In genomic region chr9:61337665-61338064, GRCm38 (mm10) we compare ENCODE assay signal across 18 mouse cellular contexts. TPM values are rescaled to one million over a fixed set of nuclear protein-coding genes. Genes with fewer than 3 reads are reported as not detected.
DNase-seq lines count a peak whose midpoint lies in the region; ATAC-seq and TF ChIP-seq lines count a peak whose summit lies in the region.
"Had no signal": no experiment of that assay in that cellular context is flagged by ENCODE, and none has a peak within 500 bp of the region (broad histone marks: within the 10 kb centered on the region; RNA-seq: fewer than 3 reads in every experiment).

No protein-coding gene starts in this region.

- no peak overlapping the region for H3K27ac ChIP-seq in heart, embryonic 10.5 days
- no peak overlapping the region; the same call in 1 of the 2 replicates for H3K27ac ChIP-seq in kidney, embryonic 16.5 days (ENCODE audit: low read length)
- H3K27ac ChIP-seq: forebrain, embryonic 13.5 days; hindbrain, embryonic 13.5 days; intestine, embryonic 15.5 days; liver, embryonic 15.5 days; neural tube, embryonic 13.5 days; stomach, embryonic 15.5 days had no signal

- no peaks in the 10 kb centered on the region for H3K9me3 ChIP-seq in heart, embryonic 10.5 days
- no peaks in the 10 kb centered on the region for H3K9me3 ChIP-seq in kidney, embryonic 16.5 days (ENCODE audit: low read length)
- H3K9me3 ChIP-seq: forebrain, embryonic 13.5 days; hindbrain, embryonic 13.5 days; intestine, embryonic 15.5 days; liver, embryonic 15.5 days; neural tube, embryonic 13.5 days; stomach, embryonic 15.5 days had no signal

- H3K4me3 ChIP-seq in heart, embryonic 10.5 days = peak overlapping the region; percentile 19; the same call in 1 of the 2 replicates
- H3K4me3 ChIP-seq in kidney, embryonic 16.5 days (ENCODE audit: low read length) = no peak overlapping the region
- H3K4me3 ChIP-seq in myocyte = no peak overlapping the region
- H3K4me3 ChIP-seq: forebrain, embryonic 13.5 days; hindbrain, embryonic 13.5 days; intestine, embryonic 15.5 days; liver, embryonic 15.5 days; megakaryocyte, embryonic 14.5 days; neural tube, embryonic 13.5 days; stomach, embryonic 15.5 days had no signal

- ATAC-seq in kidney, embryonic 16.5 days (ENCODE audit: low FRiP score, low TSS enrichment) = no peak
- peak; percentile 51 for ATAC-seq in granulocyte monocyte progenitor cell, adult 5-6 weeks (replicated peaks; ENCODE audit: poor library complexity, severe bottlenecking)
- ATAC-seq: activated CD4-positive, CD25-positive, alpha-beta regulatory T cell, adult 4 months; forebrain, embryonic 13.5 days; midbrain, embryonic 16.5 days; Patski had no signal

- 12% methylated on average over 9 of the region's 9 CpGs for WGBS in heart, embryonic 10.5 days
- WGBS in kidney, embryonic 16.5 days = 8% methylated on average over 9 of the region's 9 CpGs

- no peak for TF ChIP-seq POLR2A in myocyte (IDR thresholded peaks at IDR 0.05; ENCODE audit: insufficient read length, low read depth)

- H3K79me2 ChIP-seq in myocyte (ENCODE audit: control insufficient read depth, insufficient read depth) = no peaks in the 10 kb centered on the region

- H3ac ChIP-seq in myocyte (ENCODE audit: control insufficient read depth, insufficient read length) = no peak overlapping the region

- H3K36me3 ChIP-seq in heart, embryonic 10.5 days = no peaks in the 10 kb centered on the region
- H3K36me3 ChIP-seq in kidney, embryonic 16.5 days (ENCODE audit: insufficient read depth, low read length) = no peaks in the 10 kb centered on the region
- no peaks in the 10 kb centered on the region for H3K36me3 ChIP-seq in myocyte (ENCODE audit: control insufficient read depth, insufficient read depth)
- H3K36me3 ChIP-seq: hindbrain, embryonic 13.5 days; intestine, embryonic 15.5 days; liver, embryonic 15.5 days; neural tube, embryonic 13.5 days; stomach, embryonic 15.5 days had no signal

- H3K4me2 ChIP-seq in kidney, embryonic 16.5 days (replicated peaks; ENCODE audit: low read depth, low read length) = 0 out of 2 replicates have a peak overlapping the region, but pooled peaks have one; percentile 14
- peak overlapping the region; percentile 64 for H3K4me2 ChIP-seq in myocyte (ENCODE audit: low read depth)
- H3K4me2 ChIP-seq: forebrain, embryonic 13.5 days; hindbrain, embryonic 13.5 days; intestine, embryonic 15.5 days; liver, embryonic 15.5 days; neural tube, embryonic 13.5 days; stomach, embryonic 15.5 days had no signal

- peaks cover 89% of the 10 kb centered on the region for H3K27me3 ChIP-seq in heart, embryonic 10.5 days (ENCODE audit: insufficient read depth, poor library complexity, severe bottlenecking)
- H3K27me3 ChIP-seq in kidney, embryonic 16.5 days (ENCODE audit: insufficient read depth, low read length) = peaks cover 40% of the 10 kb centered on the region
- H3K27me3 ChIP-seq in myocyte (ENCODE audit: control insufficient read depth, insufficient read depth, insufficient read length) = no peaks in the 10 kb centered on the region
- H3K27me3 ChIP-seq: Patski; stomach, embryonic 15.5 days had no signal

- no peak for DNase-seq in heart, embryonic 10.5 days (ENCODE audit: low spot score)
- no peak for DNase-seq in heart, postnatal 10 days
- DNase-seq in kidney, postnatal 14 days = no peak
- DNase-seq in urinary bladder, postnatal 36 days (ENCODE audit: low spot score in 2 of 2) = no peak
- DNase-seq: B cell, adult 2 months had no signal

- H3K4me1 ChIP-seq in heart, embryonic 10.5 days = peaks cover 43% of the 10 kb centered on the region
- H3K4me1 ChIP-seq in kidney, embryonic 16.5 days (ENCODE audit: insufficient read depth, low read length) = peaks cover 42% of the 10 kb centered on the region

- H3K9ac ChIP-seq in kidney, embryonic 16.5 days (replicated peaks; ENCODE audit: low read length) = no peak overlapping the region
- H3K9ac ChIP-seq: forebrain, embryonic 13.5 days; hindbrain, embryonic 13.5 days; intestine, embryonic 15.5 days; liver, embryonic 15.5 days; neural tube, embryonic 13.5 days; stomach, embryonic 15.5 days had no signal

- intact Hi-C loops in heart, postnatal 10 days (cut with DNase I) = no loop called here

TF ChIP-seq in myocyte, 11 proteins besides CTCF, POLR2A, EP300 and RAD21:
- TF ChIP-seq POLR2AphosphoS2 (IDR thresholded peaks at IDR 0.05; ENCODE audit: insufficient read length, low read depth) (no peak), MAX (IDR thresholded peaks at IDR 0.05; ENCODE audit: low read depth) (no peak), MYOD1 (IDR thresholded peaks at IDR 0.05; ENCODE audit: control insufficient read depth in 1 of 3, insufficient read length in 2 of 3, low read depth in 2 of 3) (no peak)
TF ChIP-seq in myocyte: peak in this region for 0.

RNA-seq across cellular contexts. Expression of gene Tle3, which starts 34.5 kb away (rescaled TPM):
- 15.6 and 25.4 TPM in 2 replicates for polyA plus RNA-seq in heart, embryonic 10.5 days (2016; fragmentation: Nextera tagmentation; extraction: Ambion mirVana)
- 10 to 100 TPM; 26.9 to 27.4 TPM for total RNA-seq in heart, postnatal 10 days (2021)
- polyA plus RNA-seq in kidney, embryonic 16.5 days (2015; fragmentation: Nextera tagmentation; extraction: Ambion mirVana) = 26.0 and 30.8 TPM in 2 replicates
- 83.8 and 91.4 TPM in 2 replicates for total RNA-seq in granulocyte monocyte progenitor cell, adult 5-6 weeks (2014; fragmentation: Nextera tagmentation)
- total RNA-seq in granulocyte monocyte progenitor cell, adult 5-6 weeks (2017) = 34.6 and 40.9 TPM in 2 replicates
- polyA plus RNA-seq in myocyte (2012; fragmentation: generic; extraction: Trizol) = 62.1 TPM
